Mouse (Mus musculus) kidney, adult 2 months (tissue): Measurements from ENCODE around the gene Maats1. TPM values are rescaled to one million over a fixed set of nuclear protein-coding genes. Genes with fewer than 3 reads are reported as not detected.

Experiments
- DNase-seq: peaks from one replicate; pipeline ENCODE4 v3.0.0; 2021
- H3K27ac ChIP-seq: fragments of 200-500 bp; 2 replicates; pipeline ENCODE4 v1.5.1; 2012; ENCODE audit warnings: low read depth, low read length, control low read depth, inconsistent platforms; ENCODE audit not compliant: insufficient read depth
- H3K27me3 ChIP-seq: fragments of 200-500 bp; replicated peaks from 2 replicates; pipeline ENCODE4 v1.6.1; 2012; ENCODE audit warnings: mild to moderate bottlenecking, moderate library complexity, low read length, inconsistent platforms; ENCODE audit not compliant: control insufficient read depth, insufficient read depth
- H3K36me3 ChIP-seq: fragments of 200-500 bp; 2 replicates; pipeline ENCODE4 v1.6.1; 2012; ENCODE audit warnings: mild to moderate bottlenecking, moderate library complexity, low read length, inconsistent platforms; ENCODE audit not compliant: control insufficient read depth, insufficient read depth
- H3K4me1 ChIP-seq: fragments of 200-500 bp; 2 replicates; pipeline ENCODE4 v1.6.1; 2011; ENCODE audit warnings: low read length; ENCODE audit not compliant: control insufficient read depth, insufficient read depth
- H3K4me3 ChIP-seq: fragments of 200-500 bp; 2 replicates; pipeline ENCODE4 v1.5.1; 2011; ENCODE audit warnings: mild to moderate bottlenecking, low read depth, low read length, control low read depth; ENCODE audit not compliant: insufficient read depth
- CTCF ChIP-seq: fragments of 200-500 bp; conservative IDR thresholded peaks from 2 replicates; pipeline ENCODE4 v1.5.1; 2011; ENCODE audit warnings: low read depth, mild to moderate bottlenecking, control low read depth, low read length, moderate library complexity, mixed read lengths; ENCODE audit not compliant: insufficient read depth, insufficient read length
- POLR2A ChIP-seq: fragments of 200-500 bp; IDR thresholded peaks from one replicate; pipeline ENCODE4 v1.6.1; 2011; ENCODE audit warnings: low read depth, low read length, control low read depth
- WGBS: fragments of 180-500 bp; shearing (Covaris S2); methylation state at CpG from one replicate; pipeline ENCODE4 v1.1.7; 2018; 5-methylcytosine and 5-hydroxymethylcytosine counted together
- polyA plus RNA-seq: library from polyadenylated mRNA; depleted of rRNA; stranded (reverse); fragments of >200 nt; gene quantifications from 2 replicates; pipeline ENCODE4 v1.2.3, GENCODE M21; 2012

The Maats1 gene
- polyA plus RNA-seq, 1 experiment = 0.50 TPM

DNA sequence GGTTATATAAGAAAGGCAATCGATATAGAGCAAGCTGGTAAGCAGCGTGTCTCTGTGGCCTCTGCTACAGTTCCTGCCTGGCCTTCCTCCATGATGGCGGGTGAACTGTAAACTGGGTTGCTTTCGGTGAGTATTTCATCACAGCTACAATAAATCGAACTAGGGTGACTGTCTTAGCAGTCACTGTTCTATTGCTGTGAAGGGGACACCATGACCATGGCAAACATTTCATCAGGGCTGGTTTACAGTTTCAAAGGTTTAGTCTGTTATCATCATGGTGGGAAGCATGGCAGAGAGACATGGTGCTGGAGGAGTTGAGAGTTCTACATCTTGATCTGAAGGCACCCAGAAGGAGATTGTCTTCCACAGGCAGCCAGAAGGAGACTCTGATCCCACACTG lies 62.1 kb downstream of the Maats1 start:
- H3K36me3 ChIP-seq = no peaks in the 10 kb centered on the region
- H3K27ac ChIP-seq = no peak overlapping the region
- TF ChIP-seq POLR2A (no peak), CTCF (no peak)
- H3K4me1 ChIP-seq = 0 out of 2 replicates have a peak, but pooled peaks cover 6% of the 10 kb centered on the region
- WGBS = 91% methylated on average over 5 of the region's 5 CpGs
- no peak overlapping the region for H3K4me3 ChIP-seq
- no peak for DNase-seq
- H3K27me3 ChIP-seq = no peaks in the 10 kb centered on the region

- no peaks in the 10 kb centered on the region for H3K27me3 ChIP-seq
- WGBS = 62% methylated on average over 2 of the region's 2 CpGs
- no peak overlapping the region for H3K27ac ChIP-seq
- no peaks in the 10 kb centered on the region for H3K36me3 ChIP-seq
- no peaks in the 10 kb centered on the region for H3K4me1 ChIP-seq
- H3K4me3 ChIP-seq = no peak overlapping the region
- TF ChIP-seq POLR2A (no peak), CTCF (no peak)
- DNase-seq = peak; percentile 27
Observed at GRCm38 (mm10) chr16:38274737-38275136, 67.2 kb downstream of the Maats1 start.

- 82% methylated on average over 5 of the region's 5 CpGs for WGBS
- no peaks in the 10 kb centered on the region for H3K27me3 ChIP-seq
- no peak overlapping the region for H3K27ac ChIP-seq
- no peak overlapping the region for H3K4me3 ChIP-seq
- H3K4me1 ChIP-seq = no peaks in the 10 kb centered on the region
- no peak for TF ChIP-seq CTCF
- TF ChIP-seq POLR2A = no peak
- no peak for DNase-seq
- no peaks in the 10 kb centered on the region for H3K36me3 ChIP-seq
Observed at GRCm38 (mm10) chr16:38272483-38272882, 69.5 kb downstream of the Maats1 start.

DNA sequence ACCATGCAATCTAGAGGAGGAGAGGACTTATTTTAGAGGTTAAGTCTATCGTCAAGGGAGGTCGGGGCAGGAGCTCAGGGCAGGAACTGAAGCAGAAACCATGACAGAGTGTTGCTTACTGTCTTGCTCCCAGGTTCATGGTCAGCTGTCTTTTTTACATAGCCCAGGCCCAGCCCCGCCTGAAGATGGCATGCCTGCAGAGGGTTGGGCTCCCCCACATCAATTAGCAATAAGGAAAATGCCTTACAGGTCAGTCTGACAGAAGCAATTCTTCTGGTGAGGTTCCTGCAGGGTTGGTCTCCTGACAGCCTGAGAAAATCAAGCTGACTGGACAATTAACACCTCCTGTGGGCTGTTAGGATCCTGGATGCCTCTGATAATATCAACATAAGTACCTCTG lies 70.3 kb downstream of the Maats1 start:
- no peaks in the 10 kb centered on the region for H3K4me1 ChIP-seq
- H3K4me3 ChIP-seq = no peak overlapping the region
- TF ChIP-seq POLR2A = no peak
- TF ChIP-seq CTCF = no peak
- DNase-seq = no peak
- H3K36me3 ChIP-seq = no peaks in the 10 kb centered on the region
- WGBS = 42% methylated on average over 3 of the region's 3 CpGs
- H3K27ac ChIP-seq = no peak overlapping the region
- H3K27me3 ChIP-seq = no peaks in the 10 kb centered on the region

DNA sequence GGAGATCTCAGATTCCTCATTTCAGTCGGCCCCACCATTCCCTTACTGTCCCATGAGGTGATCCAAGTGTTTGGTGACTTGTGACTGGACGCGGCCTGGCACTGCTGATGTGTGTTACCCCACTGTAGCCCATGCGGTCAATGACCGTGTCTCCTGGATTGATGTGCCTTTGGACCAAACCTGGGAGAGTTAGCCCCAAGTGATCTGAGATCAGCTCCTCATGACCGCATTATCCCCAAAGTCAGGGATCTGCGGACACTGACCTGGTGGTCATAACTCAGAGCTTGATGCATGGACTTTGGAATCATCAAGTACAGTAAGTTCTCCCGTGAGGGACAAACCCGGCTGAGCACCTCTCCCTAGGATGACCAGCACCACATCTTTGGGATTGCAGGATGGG lies 86.0 kb downstream of the Maats1 start:
- TF ChIP-seq POLR2A (no peak), CTCF (no peak)
- Histone ChIP-seq H3K27me3 (no peaks in the 10 kb centered on the region), H3K36me3 (no peaks in the 10 kb centered on the region), H3K4me3 (no peak overlapping the region), H3K27ac (no peak overlapping the region), H3K4me1 (no peaks in the 10 kb centered on the region)
- 74% methylated on average over 9 of the region's 9 CpGs for WGBS
- DNase-seq = peak; percentile 64

- TF ChIP-seq CTCF (no peak), POLR2A (no peak)
- H3K27ac ChIP-seq = no peak overlapping the region
- no peak overlapping the region for H3K4me3 ChIP-seq
- no peak for DNase-seq
- no peaks in the 10 kb centered on the region for H3K27me3 ChIP-seq
- H3K4me1 ChIP-seq = no peaks in the 10 kb centered on the region
- 79% methylated on average over 4 of the region's 4 CpGs for WGBS
- H3K36me3 ChIP-seq = no peaks in the 10 kb centered on the region
Observed at GRCm38 (mm10) chr16:38255107-38255506, 86.8 kb downstream of the Maats1 start.

GRCm38 (mm10) chr16:38254001-38254400 lies 87.9 kb downstream of the Maats1 start:
- Histone ChIP-seq H3K27me3 (no peaks in the 10 kb centered on the region), H3K27ac (no peak overlapping the region), H3K36me3 (no peaks in the 10 kb centered on the region), H3K4me1 (no peaks in the 10 kb centered on the region), H3K4me3 (no peak overlapping the region)
- WGBS = 85% methylated on average over 14 of the region's 14 CpGs
- no peak for TF ChIP-seq POLR2A
- no peak for TF ChIP-seq CTCF
- no peak for DNase-seq

GRCm38 (mm10) chr16:38250467-38250866 lies 91.5 kb downstream of the Maats1 start:
- no peak for TF ChIP-seq POLR2A
- no peak for TF ChIP-seq CTCF
- Histone ChIP-seq H3K4me3 (no peak overlapping the region), H3K27ac (no peak overlapping the region), H3K36me3 (no peaks in the 10 kb centered on the region; the same call in 1 of the 2 replicates), H3K4me1 (no peaks in the 10 kb centered on the region), H3K27me3 (no peaks in the 10 kb centered on the region)
- DNase-seq = no peak
- WGBS = 93% methylated on average over 6 of the region's 6 CpGs
